Mouse (Mus musculus): Measurements from ENCODE around the gene Foxd3. TPM values are rescaled to one million over a fixed set of nuclear protein-coding genes. Genes with fewer than 3 reads are reported as not detected.
A peak's percentile ranks its signal among the peaks of the same experiment; 100 is the strongest.

The Foxd3 gene
- polyA plus RNA-seq, 1 experiment from 2014 or later, result 2.0 TPM

GRCm38 (mm10) chr4:99641920-99642319, 14.2 kb upstream of the Foxd3 start:
- ATAC-seq (ENCODE audit: low read depth) (no peak), DNase-seq (ENCODE audit: low spot score) (no peak)
- Histone ChIP-seq H3K9ac (ENCODE audit: low read depth, low read length) (no peak overlapping the region), H3K4me3 (ENCODE audit: low read depth, low read length) (no peak overlapping the region), H3K27me3 (replicated peaks; ENCODE audit: control insufficient read depth, insufficient read depth, low read length) (peaks cover 19% of the 10 kb centered on the region), H3K27ac (replicated peaks; ENCODE audit: low read depth, low read length) (no peak overlapping the region), H3K4me2 (ENCODE audit: low read depth, low read length) (no peak overlapping the region), H3K36me3 (ENCODE audit: control insufficient read depth, insufficient read depth, low read length) (no peaks in the 10 kb centered on the region), H3K9me3 (ENCODE audit: control insufficient read depth, low read length) (no peaks in the 10 kb centered on the region), H3K4me1 (ENCODE audit: control insufficient read depth, insufficient read depth, low read length) (no peaks in the 10 kb centered on the region)
- 20% methylated on average over 3 of the region's 3 CpGs for WGBS

GRCm38 (mm10) chr4:99645560-99645959, 10.5 kb upstream of the Foxd3 start:
- H3K27me3 ChIP-seq (replicated peaks; ENCODE audit: control insufficient read depth, insufficient read depth, low read length), result peaks cover 53% of the 10 kb centered on the region
- 81% methylated on average over 4 of the region's 4 CpGs for WGBS
- ATAC-seq (ENCODE audit: low read depth), result no peak

GRCm38 (mm10) chr4:99650088-99650944, 5.8 kb upstream of the Foxd3 start:
- peak overlapping the region; percentile 23; the same call in 1 of the 2 replicates for H3K4me3 ChIP-seq (ENCODE audit: low read depth, low read length)
- no peaks in the 10 kb centered on the region for H3K36me3 ChIP-seq (ENCODE audit: control insufficient read depth, insufficient read depth, low read length)
- DNase-seq (ENCODE audit: low spot score), result no peak
- H3K9ac ChIP-seq (ENCODE audit: low read depth, low read length), result no peak overlapping the region
- H3K4me1 ChIP-seq (ENCODE audit: control insufficient read depth, insufficient read depth, low read length), result no peaks in the 10 kb centered on the region
- H3K27me3 ChIP-seq (replicated peaks; ENCODE audit: control insufficient read depth, insufficient read depth, low read length), result peaks cover 85% of the 10 kb centered on the region
- peak; percentile 28; the same call in 1 of the 2 replicates for ATAC-seq (ENCODE audit: low read depth)
- 2% methylated on average over 39 of the region's 44 CpGs for WGBS
- no peaks in the 10 kb centered on the region for H3K9me3 ChIP-seq (ENCODE audit: control insufficient read depth, low read length)
- peak overlapping the region; percentile 45; the same call in 1 of the 2 replicates for H3K4me2 ChIP-seq (ENCODE audit: low read depth, low read length)
- H3K27ac ChIP-seq (replicated peaks; ENCODE audit: low read depth, low read length), result no peak overlapping the region

More at GRCm38 (mm10) chr4:99645560-99645959, 10.5 kb upstream of the Foxd3 start:
- Histone ChIP-seq H3K36me3 (ENCODE audit: control insufficient read depth, insufficient read depth, low read length) (no peaks in the 10 kb centered on the region), H3K9me3 (ENCODE audit: control insufficient read depth, low read length) (no peaks in the 10 kb centered on the region), H3K27ac (replicated peaks; ENCODE audit: low read depth, low read length) (no peak overlapping the region), H3K4me1 (ENCODE audit: control insufficient read depth, insufficient read depth, low read length) (no peaks in the 10 kb centered on the region), H3K4me3 (ENCODE audit: low read depth, low read length) (no peak overlapping the region), H3K9ac (ENCODE audit: low read depth, low read length) (no peak overlapping the region), H3K4me2 (ENCODE audit: low read depth, low read length) (no peak overlapping the region)
- no peak for DNase-seq (ENCODE audit: low spot score)

DNA sequence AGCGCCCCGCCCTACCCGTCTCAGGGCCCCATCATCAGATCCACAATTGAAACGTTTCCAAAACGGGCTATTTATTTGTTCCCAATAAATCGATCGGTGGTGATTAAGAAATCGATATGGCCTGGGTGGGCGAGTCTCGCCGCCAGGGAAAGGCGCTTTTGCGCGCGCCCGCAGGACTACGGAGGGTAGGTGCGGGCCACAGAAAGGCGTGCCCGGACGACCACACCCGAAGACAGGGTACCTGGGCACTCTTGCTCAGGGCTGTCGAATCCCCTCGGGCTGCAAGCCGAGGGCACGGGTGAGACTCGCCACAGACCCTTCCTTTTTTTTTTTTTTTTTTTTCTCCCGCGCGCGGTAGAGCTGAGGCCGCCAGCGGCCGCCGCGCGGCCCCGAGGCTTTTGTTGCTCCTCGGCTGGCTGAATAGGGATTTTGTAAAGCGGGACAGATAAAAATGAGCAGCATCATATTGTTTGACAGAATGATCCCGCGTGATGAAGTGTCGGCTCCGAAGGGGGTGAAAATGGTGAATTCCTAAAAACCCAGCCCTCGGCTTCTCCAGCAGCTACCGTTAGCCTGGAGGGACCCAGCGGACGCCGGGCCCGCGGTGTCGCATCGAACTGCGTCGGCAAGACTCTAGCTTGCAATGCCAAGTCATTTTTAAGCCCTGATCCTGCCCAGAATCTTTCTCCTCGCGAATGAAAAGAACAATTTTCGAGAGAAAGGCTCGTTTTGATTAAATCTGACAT, 5.0 kb upstream of the Foxd3 start:
- H3K36me3 ChIP-seq (ENCODE audit: control insufficient read depth, insufficient read depth, low read length), result no peaks in the 10 kb centered on the region
- H3K4me2 ChIP-seq (ENCODE audit: low read depth, low read length), result peak overlapping the region; percentile 45
- H3K27ac ChIP-seq (replicated peaks; ENCODE audit: low read depth, low read length), result no peak overlapping the region
- H3K9ac ChIP-seq (ENCODE audit: low read depth, low read length), result no peak overlapping the region
- peaks cover under 1% of the 10 kb centered on the region; the same call in 1 of the 2 replicates for H3K4me1 ChIP-seq (ENCODE audit: control insufficient read depth, insufficient read depth, low read length)
- ATAC-seq (ENCODE audit: low read depth), result no peak
- 1% methylated on average over 56 of the region's 59 CpGs for WGBS
- H3K4me3 ChIP-seq (ENCODE audit: low read depth, low read length), result peak overlapping the region; percentile 23; the same call in 1 of the 2 replicates
- peaks cover 93% of the 10 kb centered on the region for H3K27me3 ChIP-seq (replicated peaks; ENCODE audit: control insufficient read depth, insufficient read depth, low read length)
- DNase-seq (ENCODE audit: low spot score), result no peak
- no peaks in the 10 kb centered on the region for H3K9me3 ChIP-seq (ENCODE audit: control insufficient read depth, low read length)

DNA sequence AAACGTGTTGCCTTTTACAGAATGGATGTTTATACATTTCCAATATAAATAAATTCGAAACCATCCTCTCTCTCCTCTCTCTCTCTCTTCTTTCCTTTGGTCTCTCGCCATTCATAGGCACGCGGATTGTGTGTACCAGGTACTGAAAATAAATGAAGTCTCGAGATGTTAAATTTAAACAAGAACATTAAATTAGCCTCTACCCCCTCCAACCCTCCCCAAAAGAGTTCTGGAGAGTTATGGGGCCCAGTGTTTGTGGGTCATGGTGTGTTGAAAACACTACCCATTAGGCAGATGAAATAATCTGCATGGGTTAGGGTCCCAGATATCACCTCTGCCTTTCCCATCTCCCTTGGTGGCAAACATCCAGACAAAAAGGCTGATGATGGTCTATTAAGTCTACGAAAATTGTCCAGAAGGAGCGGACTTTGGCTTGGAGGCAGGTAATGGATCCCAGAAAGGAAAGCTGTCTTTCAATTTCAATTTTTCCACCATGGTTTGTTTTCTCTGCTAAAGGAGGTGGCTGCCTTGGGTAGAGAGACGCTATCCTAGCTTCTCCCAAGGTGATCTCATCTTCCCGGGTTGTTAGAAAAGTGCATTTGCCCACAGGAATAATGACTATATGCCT, 4.2 kb upstream of the Foxd3 start:
- no peak overlapping the region; the same call in 1 of the 2 replicates for H3K4me2 ChIP-seq (ENCODE audit: low read depth, low read length)
- ATAC-seq (ENCODE audit: low read depth) (no peak), DNase-seq (ENCODE audit: low spot score) (no peak)
- peaks cover 3% of the 10 kb centered on the region; the same call in 1 of the 2 replicates for H3K4me1 ChIP-seq (ENCODE audit: control insufficient read depth, insufficient read depth, low read length)
- no peak overlapping the region for H3K9ac ChIP-seq (ENCODE audit: low read depth, low read length)
- H3K27ac ChIP-seq (replicated peaks; ENCODE audit: low read depth, low read length), result no peak overlapping the region
- H3K36me3 ChIP-seq (ENCODE audit: control insufficient read depth, insufficient read depth, low read length), result no peaks in the 10 kb centered on the region
- 17% methylated on average over 10 of the region's 10 CpGs for WGBS
- no peak overlapping the region for H3K4me3 ChIP-seq (ENCODE audit: low read depth, low read length)
- no peaks in the 10 kb centered on the region for H3K9me3 ChIP-seq (ENCODE audit: control insufficient read depth, low read length)
- peaks cover 98% of the 10 kb centered on the region for H3K27me3 ChIP-seq (replicated peaks; ENCODE audit: control insufficient read depth, insufficient read depth, low read length)

GRCm38 (mm10) chr4:99652576-99653210, 3.4 kb upstream of the Foxd3 start:
- H3K4me1 ChIP-seq (ENCODE audit: control insufficient read depth, insufficient read depth, low read length), result peaks cover 7% of the 10 kb centered on the region; the same call in 1 of the 2 replicates
- 2% methylated on average over 19 of the region's 19 CpGs for WGBS
- H3K9me3 ChIP-seq (ENCODE audit: control insufficient read depth, low read length), result no peaks in the 10 kb centered on the region
- H3K4me2 ChIP-seq (ENCODE audit: low read depth, low read length), result no peak overlapping the region
- H3K27ac ChIP-seq (replicated peaks; ENCODE audit: low read depth, low read length), result no peak overlapping the region
- ATAC-seq (ENCODE audit: low read depth) (no peak), DNase-seq (ENCODE audit: low spot score) (no peak)
- H3K4me3 ChIP-seq (ENCODE audit: low read depth, low read length), result no peak overlapping the region
- H3K36me3 ChIP-seq (ENCODE audit: control insufficient read depth, insufficient read depth, low read length), result no peaks in the 10 kb centered on the region
- no peak overlapping the region for H3K9ac ChIP-seq (ENCODE audit: low read depth, low read length)
- H3K27me3 ChIP-seq (replicated peaks; ENCODE audit: control insufficient read depth, insufficient read depth, low read length), result peaks cover 100% of the 10 kb centered on the region

DNA sequence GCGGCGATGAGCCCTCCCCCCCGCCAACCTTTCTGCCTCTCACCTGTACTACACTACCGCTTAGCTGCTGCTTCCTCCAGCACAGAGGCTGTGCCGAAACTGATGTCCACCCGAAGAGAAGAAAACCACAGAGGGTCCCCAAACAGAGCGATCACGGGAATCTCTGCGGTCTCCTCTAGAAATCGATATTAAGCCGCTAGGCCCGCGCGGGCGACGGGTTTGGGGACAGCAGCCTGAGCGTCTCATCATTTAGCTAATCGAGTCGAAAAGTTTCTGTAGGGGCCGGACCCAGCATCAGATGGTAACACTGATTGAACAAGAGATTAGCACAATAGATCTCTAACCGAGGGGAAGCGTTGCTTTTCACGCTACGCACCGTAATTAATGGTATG, 2.9 kb upstream of the Foxd3 start:
- H3K9me3 ChIP-seq (ENCODE audit: control insufficient read depth, low read length), result no peaks in the 10 kb centered on the region
- DNase-seq (ENCODE audit: low spot score) (no peak), ATAC-seq (ENCODE audit: low read depth) (no peak)
- H3K27me3 ChIP-seq (replicated peaks; ENCODE audit: control insufficient read depth, insufficient read depth, low read length), result peaks cover 100% of the 10 kb centered on the region
- H3K27ac ChIP-seq (replicated peaks; ENCODE audit: low read depth, low read length), result no peak overlapping the region
- no peak overlapping the region for H3K4me2 ChIP-seq (ENCODE audit: low read depth, low read length)
- WGBS, result 1% methylated on average over 25 of the region's 25 CpGs
- H3K9ac ChIP-seq (ENCODE audit: low read depth, low read length), result no peak overlapping the region
- peak overlapping the region; percentile 1 for H3K4me3 ChIP-seq (ENCODE audit: low read depth, low read length)
- peaks cover 8% of the 10 kb centered on the region; the same call in 1 of the 2 replicates for H3K4me1 ChIP-seq (ENCODE audit: control insufficient read depth, insufficient read depth, low read length)
- no peaks in the 10 kb centered on the region for H3K36me3 ChIP-seq (ENCODE audit: control insufficient read depth, insufficient read depth, low read length)
